10 mouse cellular contexts compared by ENCODE assay signal in the genomic region with DNA sequence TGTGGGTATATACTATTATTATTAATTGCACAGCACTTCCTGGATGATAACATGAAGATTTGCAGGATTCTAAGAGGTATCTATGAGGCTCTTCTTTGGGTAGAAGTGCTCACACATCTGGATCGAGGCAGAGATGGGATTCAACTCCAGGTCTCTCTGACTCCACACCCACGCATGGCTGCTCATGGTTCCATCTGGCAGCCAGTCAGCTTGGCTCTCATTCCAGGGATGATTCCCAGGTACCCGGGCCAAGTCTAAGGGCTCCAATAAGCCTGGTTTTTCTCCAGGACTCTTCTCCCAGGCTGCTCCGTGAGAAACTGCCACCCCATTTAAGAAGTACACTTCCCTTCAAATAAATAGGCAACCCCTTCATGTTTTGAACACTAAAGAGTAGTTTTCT.
DNase-seq lines count a peak whose midpoint lies in the region; ATAC-seq and TF ChIP-seq lines count a peak whose summit lies in the region.
"Had no signal": no experiment of that assay in that cellular context is flagged by ENCODE, and none has a peak within 500 bp of the region (broad histone marks: within the 10 kb centered on the region; RNA-seq: fewer than 3 reads in every experiment).

No protein-coding gene starts in this region.

- TF ChIP-seq CTCF in cerebellum, adult 2 months (IDR thresholded peaks at IDR 0.05; ENCODE audit: borderline replicate concordance, insufficient read depth, low read depth, low read length): no peak
- TF ChIP-seq CTCF in liver, postnatal 0 days (IDR thresholded peaks at IDR 0.05; ENCODE audit: low read depth): no peak

- TF ChIP-seq EP300 in liver, postnatal 0 days (IDR thresholded peaks at IDR 0.05; ENCODE audit: low read depth): no peak

- no peak overlapping the region for H3K4me3 ChIP-seq in kidney, embryonic 15.5 days (replicated peaks)
- H3K4me3 ChIP-seq in cerebellum, adult 2 months (replicated peaks; ENCODE audit: insufficient read depth, low read depth, low read length): no peak overlapping the region
- H3K4me3 ChIP-seq in liver, postnatal 0 days (ENCODE audit: low read depth, low read length): no peak overlapping the region
- H3K4me3 ChIP-seq: erythroblast, embryonic 14.5 days; liver, embryonic 15.5 days had no signal

- 36% methylated on average over 4 of the region's 4 CpGs for WGBS in kidney, embryonic 15.5 days
- 7% methylated on average over 4 of the region's 4 CpGs for WGBS in cerebellum, adult 2 months
- WGBS in liver, postnatal 0 days (ENCODE audit: insufficient replicate concordance): 55% methylated on average over 4 of the region's 4 CpGs

- no peak for ATAC-seq in kidney, embryonic 15.5 days (replicated peaks; ENCODE audit: low FRiP score)
- ATAC-seq in CD4-positive, CD25-positive, alpha-beta regulatory T cell, adult 4 months: no peak
- no peak for ATAC-seq in liver, postnatal 0 days

- peaks cover 7% of the 10 kb centered on the region; the same call in 1 of the 2 replicates for H3K27me3 ChIP-seq in kidney, embryonic 15.5 days
- peaks cover 1% of the 10 kb centered on the region; the same call in 1 of the 2 replicates for H3K27me3 ChIP-seq in cerebellum, adult 2 months (ENCODE audit: control insufficient read depth, insufficient read depth, low read length)
- no peaks in the 10 kb centered on the region for H3K27me3 ChIP-seq in liver, postnatal 0 days (ENCODE audit: insufficient read depth, low read length)
- H3K27me3 ChIP-seq: liver, embryonic 15.5 days had no signal

- no peak for TF ChIP-seq POLR2A in cerebellum, adult 2 months (IDR thresholded peaks at IDR 0.05; ENCODE audit: borderline replicate concordance, insufficient read depth, low read length)

- no peak overlapping the region for H3K4me2 ChIP-seq in kidney, embryonic 15.5 days
- H3K4me2 ChIP-seq in liver, postnatal 0 days (ENCODE audit: low read depth, low read length): no peak overlapping the region
- H3K4me2 ChIP-seq: liver, embryonic 15.5 days had no signal

- peaks cover 39% of the 10 kb centered on the region for H3K4me1 ChIP-seq in kidney, embryonic 15.5 days
- peaks cover 6% of the 10 kb centered on the region for H3K4me1 ChIP-seq in cerebellum, adult 2 months (ENCODE audit: control insufficient read depth, insufficient read depth, low read length)
- H3K4me1 ChIP-seq in liver, postnatal 0 days (ENCODE audit: insufficient read depth): no peaks in the 10 kb centered on the region
- H3K4me1 ChIP-seq: liver, embryonic 15.5 days had no signal

- no peak overlapping the region for H3K9ac ChIP-seq in kidney, embryonic 15.5 days
- no peak overlapping the region for H3K9ac ChIP-seq in liver, postnatal 0 days (replicated peaks)
- H3K9ac ChIP-seq: liver, embryonic 15.5 days had no signal

- H3K36me3 ChIP-seq in kidney, embryonic 15.5 days: no peaks in the 10 kb centered on the region
- H3K36me3 ChIP-seq in liver, postnatal 0 days (replicated peaks; ENCODE audit: insufficient read depth, low read length): no peaks in the 10 kb centered on the region
- H3K36me3 ChIP-seq: liver, embryonic 15.5 days had no signal

- H3K9me3 ChIP-seq in kidney, embryonic 15.5 days (replicated peaks): no peaks in the 10 kb centered on the region
- H3K9me3 ChIP-seq in liver, postnatal 0 days (ENCODE audit: low read length): no peaks in the 10 kb centered on the region
- H3K9me3 ChIP-seq: liver, embryonic 15.5 days had no signal

- no peak overlapping the region for H3K27ac ChIP-seq in kidney, embryonic 15.5 days
- H3K27ac ChIP-seq in cerebellum, adult 2 months (ENCODE audit: insufficient read depth, low read length): no peak overlapping the region
- H3K27ac ChIP-seq in liver, postnatal 0 days (ENCODE audit: low read depth): no peak overlapping the region
- H3K27ac ChIP-seq: liver, embryonic 15.5 days had no signal

- peak; percentile 60 for DNase-seq in kidney, adult 11 months
- DNase-seq in cerebellum, adult 2 months: peak; percentile 69 to 79
- peak; percentile 75 for DNase-seq in gonadal fat pad, adult 2 months (ENCODE audit: low read depth)
- DNase-seq in ovary, adult 18-20 months (ENCODE audit: low spot score): peak; percentile 70
- DNase-seq in thymus, postnatal 0 days (ENCODE audit: low spot score): no peak
- DNase-seq in liver, postnatal 0 days: no peak

Comparison
In these comparisons a context has a peak if more than half of its experiments do, and no peak if none do; other contexts are left out.
1. DNase-seq: peak in kidney, adult 11 months (single experiment), cerebellum, adult 2 months (2 of 2), gonadal fat pad, adult 2 months (single experiment) and ovary, adult 18-20 months (single experiment); none in thymus, postnatal 0 days (single experiment) and liver, postnatal 0 days (single experiment).